Mouse (Mus musculus) hindbrain, embryonic 12.5 days (tissue): ENCODE measurements around the gene Gm9736. TPM values are rescaled to one million over a fixed set of nuclear protein-coding genes. Genes with fewer than 3 reads are reported as not detected.
"Not testable (repeated sequence)": the region's sequence is repeated elsewhere in the genome, so short reads cannot be mapped to it uniquely, and the experiment has no call there.

Experiments
- ATAC-seq: fragments of 200-750 bp; cut with Nextera tagmentation; 2 replicates; pipeline ENCODE4 v1.8.0; 2017; ENCODE audit warnings: moderate TSS enrichment; ENCODE audit not compliant: low FRiP score
- H3K27ac ChIP-seq: fragments of 300-500 bp; sonication (generic); 2 replicates; pipeline ENCODE4 v1.5.1; 2016; ENCODE audit warnings: mild to moderate bottlenecking
- H3K27me3 ChIP-seq: fragments of 300-500 bp; sonication (generic); 2 replicates; pipeline ENCODE4 v1.6.1; 2016; ENCODE audit warnings: mild to moderate bottlenecking
- H3K36me3 ChIP-seq: fragments of 300-500 bp; sonication (generic); 2 replicates; pipeline ENCODE4 v1.6.1; 2016; ENCODE audit warnings: mild to moderate bottlenecking
- H3K4me1 ChIP-seq: fragments of 300-500 bp; sonication (generic); 2 replicates; pipeline ENCODE4 v1.6.1; 2016
- H3K4me2 ChIP-seq: fragments of 300-500 bp; sonication (generic); replicated peaks from 2 replicates; pipeline ENCODE4 v1.6.1; 2016; ENCODE audit warnings: mild to moderate bottlenecking
- H3K4me3 ChIP-seq: fragments of 300-500 bp; sonication (generic); 2 replicates; pipeline ENCODE4 v1.5.1; 2016; ENCODE audit warnings: mild to moderate bottlenecking
- H3K9ac ChIP-seq: fragments of 300-500 bp; sonication (generic); 2 replicates; pipeline ENCODE4 v1.6.1; 2016; ENCODE audit warnings: mild to moderate bottlenecking, moderate library complexity
- H3K9me3 ChIP-seq: fragments of 300-500 bp; sonication (generic); replicated peaks from 2 replicates; pipeline ENCODE4 v1.6.1; 2016; ENCODE audit warnings: mild to moderate bottlenecking
- WGBS: fragments of 180-500 bp; shearing (Covaris S2); methylation state at CpG from one replicate; pipeline ENCODE4 v1.1.7; 2016; 5-methylcytosine and 5-hydroxymethylcytosine counted together
- polyA plus RNA-seq: library from polyadenylated mRNA; unstranded; fragments of >200 nt; fragmentation: Nextera tagmentation; extraction: Ambion mirVana; gene quantifications from 2 replicates; pipeline ENCODE4 v1.2.1, GENCODE M21; 2016

Gene Gm9736
- polyA plus RNA-seq, 1 experiment from 2014 or later: not detected

DNA sequence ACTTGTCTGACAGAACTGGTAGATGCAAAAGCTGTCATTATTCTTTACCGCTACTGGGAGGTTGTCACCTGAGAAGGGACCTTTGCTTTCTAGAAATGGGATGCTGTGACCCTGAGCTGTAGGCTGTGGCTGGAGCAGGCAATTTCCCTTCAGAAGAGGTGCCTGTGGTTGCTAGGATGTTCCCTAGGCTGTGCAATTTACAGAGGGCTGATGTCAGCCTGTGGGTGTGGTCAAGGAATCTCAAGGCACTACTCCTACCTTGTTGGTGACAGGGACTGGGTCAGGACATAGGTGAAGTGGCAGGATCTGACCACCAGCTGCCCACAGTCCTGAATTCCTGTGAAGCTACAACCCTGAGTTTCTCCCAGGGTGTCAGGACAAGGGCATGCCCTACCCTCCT lies 18.6 kb upstream of the Gm9736 start:
- H3K27me3 ChIP-seq: no peaks in the 10 kb centered on the region
- no peak overlapping the region for H3K9ac ChIP-seq
- 98% methylated on average over 1 of the region's 1 CpGs for WGBS
- no peak overlapping the region for H3K27ac ChIP-seq
- no peaks in the 10 kb centered on the region for H3K36me3 ChIP-seq
- ATAC-seq: no peak
- no peaks in the 10 kb centered on the region for H3K9me3 ChIP-seq
- no peak overlapping the region for H3K4me2 ChIP-seq
- H3K4me3 ChIP-seq: no peak overlapping the region
- no peaks in the 10 kb centered on the region for H3K4me1 ChIP-seq

DNA sequence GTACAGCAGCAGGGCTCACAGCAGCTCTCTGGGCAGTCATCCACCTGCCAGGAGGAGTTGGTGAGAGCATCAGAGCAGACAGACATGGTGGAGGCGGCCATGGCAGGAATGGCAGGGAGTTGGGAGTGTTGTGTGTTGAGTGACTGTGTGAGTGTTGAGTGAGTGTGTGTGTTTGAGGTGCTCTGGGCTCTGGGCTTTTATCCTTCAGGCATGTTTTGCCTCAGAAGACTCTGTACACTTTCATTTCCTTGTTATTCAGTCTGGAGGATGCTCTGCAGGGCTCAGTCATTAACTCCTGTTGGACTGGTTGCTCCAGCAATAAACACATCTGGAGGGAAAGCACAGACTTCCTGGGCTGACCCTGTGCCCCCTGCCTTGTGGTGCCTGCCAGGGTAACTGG lies 8.4 kb upstream of the Gm9736 start, which contains the start of gene Gm3233:
Gene Gm3233, minus strand, starts transcription at position 101 of the 400 bp plus-strand sequence.
- not testable (repeated sequence) for H3K9ac ChIP-seq, H3K4me1 ChIP-seq, H3K4me2 ChIP-seq, H3K4me3 ChIP-seq, H3K27me3 ChIP-seq, H3K36me3 ChIP-seq, ATAC-seq, H3K9me3 ChIP-seq, H3K27ac ChIP-seq
- 67% methylated on average over 1 of the region's 1 CpGs for WGBS

DNA sequence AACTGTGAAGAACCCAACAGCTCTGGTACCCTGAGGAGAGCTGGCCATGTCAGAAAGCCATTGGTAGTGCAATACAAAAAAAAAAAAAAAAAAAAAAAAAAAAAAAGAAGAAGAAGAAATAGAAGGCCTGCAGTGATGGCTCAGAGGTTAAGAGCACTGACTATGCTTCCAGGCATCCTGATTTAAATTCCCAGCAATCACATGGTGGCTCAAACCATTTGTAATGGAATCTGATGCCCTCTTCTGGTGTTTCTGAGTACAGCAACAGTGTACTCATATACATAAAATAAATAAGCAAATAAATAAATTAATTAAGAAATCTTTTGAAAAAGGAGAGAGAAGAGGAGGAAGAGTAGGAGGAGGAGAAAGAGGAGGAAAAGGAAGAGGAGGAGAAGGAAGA lies 2.3 kb upstream of the Gm9736 start:
- no peaks in the 10 kb centered on the region for H3K27me3 ChIP-seq
- H3K27ac ChIP-seq: no peak overlapping the region
- no peak for ATAC-seq

DNA sequence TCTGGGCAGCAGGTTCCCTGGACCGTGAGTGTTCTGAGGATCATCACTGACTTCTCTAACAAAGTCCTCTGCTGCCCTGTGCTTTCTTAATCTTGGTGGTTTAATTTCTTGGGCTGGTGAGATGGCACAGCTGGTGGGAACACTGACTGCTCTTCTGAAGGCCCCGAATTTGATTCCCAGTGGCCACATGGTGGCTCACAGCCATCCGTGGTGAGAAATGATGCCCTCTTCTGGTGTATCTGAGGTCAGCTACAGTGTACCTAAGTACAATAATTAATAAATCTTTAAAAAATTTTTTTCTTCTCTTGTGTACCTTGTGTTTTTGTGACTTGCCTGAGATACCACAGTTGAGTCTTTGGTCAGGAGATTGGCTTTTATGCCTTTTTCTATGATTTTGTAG lies 1.2 kb upstream of the Gm9736 start:
- WGBS: 66% methylated on average over 3 of the region's 3 CpGs
- not testable (repeated sequence) for ATAC-seq

More for the DNA sequence above, 2.3 kb upstream of the Gm9736 start:
- Histone ChIP-seq H3K9ac (no peak overlapping the region), H3K9me3 (no peaks in the 10 kb centered on the region), H3K4me3 (no peak overlapping the region), H3K4me1 (no peaks in the 10 kb centered on the region), H3K4me2 (no peak overlapping the region), H3K36me3 (no peaks in the 10 kb centered on the region)

DNA sequence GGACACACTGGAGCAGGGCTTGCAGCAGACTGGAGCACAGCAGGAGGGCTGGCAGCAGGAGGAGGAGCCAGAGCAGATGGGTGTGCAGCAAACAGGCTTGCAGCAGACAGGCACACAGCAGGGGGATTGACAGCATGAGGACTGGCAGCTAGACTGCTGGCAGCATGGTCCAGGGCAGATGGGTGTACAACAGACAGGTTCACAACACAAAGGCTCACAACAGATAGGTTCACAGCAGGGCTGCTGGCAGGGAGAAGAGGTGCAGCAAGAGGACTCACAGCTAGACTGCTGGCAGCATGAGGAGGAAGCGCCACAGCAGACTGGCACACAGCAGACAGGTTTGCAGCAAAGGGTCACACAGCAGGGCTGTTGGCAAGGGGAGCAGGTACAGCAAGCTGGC lies 468 bp downstream of the Gm9736 start:
- ATAC-seq, H3K4me3 ChIP-seq, H3K27me3 ChIP-seq, H3K4me1 ChIP-seq, H3K27ac ChIP-seq, H3K4me2 ChIP-seq, H3K9ac ChIP-seq, H3K36me3 ChIP-seq, H3K9me3 ChIP-seq: not testable (repeated sequence)
- 79% methylated on average over 1 of the region's 1 CpGs for WGBS

More for the DNA sequence above, 1.2 kb upstream of the Gm9736 start:
- not testable (repeated sequence) for H3K4me2 ChIP-seq, H3K36me3 ChIP-seq, H3K9me3 ChIP-seq, H3K9ac ChIP-seq, H3K27ac ChIP-seq, H3K4me3 ChIP-seq, H3K4me1 ChIP-seq, H3K27me3 ChIP-seq

DNA sequence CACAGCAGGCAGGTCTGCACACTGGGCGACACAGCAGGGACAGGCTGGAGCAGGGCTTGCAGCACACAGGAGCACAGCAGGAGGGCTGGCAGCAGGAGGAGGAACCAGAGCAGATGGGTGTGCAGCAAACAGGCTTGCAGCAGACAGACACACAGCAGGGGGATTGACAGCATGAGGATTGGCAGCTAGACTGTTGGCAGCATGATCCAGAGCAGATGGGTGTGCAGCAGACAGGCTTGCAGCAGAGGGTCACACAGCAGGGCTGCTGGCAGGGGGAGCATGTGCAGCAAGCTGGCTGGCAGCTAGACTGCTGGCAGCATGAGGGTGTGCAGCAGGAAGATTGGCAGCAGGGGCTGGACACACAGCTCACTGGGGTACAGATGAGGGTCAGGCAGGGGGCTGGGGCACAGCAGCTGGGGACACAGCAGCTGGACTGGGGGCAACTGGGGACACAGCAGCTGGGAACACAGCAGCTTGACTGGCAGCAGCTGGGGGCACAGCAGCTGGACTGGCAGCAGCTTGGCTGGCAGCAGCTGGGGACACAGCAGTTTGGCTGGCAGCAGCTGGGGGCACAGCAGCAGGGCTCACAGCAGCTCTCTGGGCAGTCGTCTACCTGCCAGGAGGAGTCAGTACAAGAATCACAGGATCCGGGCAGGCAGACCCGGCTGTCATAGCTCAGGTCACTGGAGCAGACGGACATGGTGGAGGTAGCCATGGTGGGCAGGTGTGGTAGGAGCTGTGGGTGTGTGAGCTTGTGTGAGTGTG lies 9.0 kb downstream of the Gm9736 start, which contains the start of gene Gm18596:
Gene Gm18596, minus strand, starts transcription at position 715 of the 765 bp plus-strand sequence.
- H3K4me1 ChIP-seq, H3K9me3 ChIP-seq, H3K27ac ChIP-seq, H3K9ac ChIP-seq, H3K27me3 ChIP-seq, H3K36me3 ChIP-seq, ATAC-seq, H3K4me2 ChIP-seq, H3K4me3 ChIP-seq: not testable (repeated sequence)
- WGBS: 35% methylated on average over 5 of the region's 5 CpGs

DNA sequence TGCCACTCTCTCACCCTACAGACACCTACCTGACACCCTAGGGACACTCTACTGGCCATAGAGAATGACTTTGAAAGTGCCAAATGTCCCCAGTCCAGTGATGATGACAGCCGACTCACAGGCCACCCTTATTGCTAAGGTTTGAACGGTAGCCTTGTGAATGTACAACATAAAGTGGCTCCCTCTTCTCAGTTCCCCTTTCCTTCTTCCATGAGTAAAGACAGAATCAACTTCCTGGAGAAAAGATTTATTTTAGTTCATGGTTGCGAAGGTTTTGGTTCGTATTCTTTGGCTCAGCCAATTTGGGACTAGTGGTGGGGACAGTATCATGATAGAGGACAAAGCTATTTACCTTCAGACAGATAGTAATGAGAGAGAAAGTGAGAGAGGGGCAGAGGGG lies 12.2 kb downstream of the Gm9736 start:
- Histone ChIP-seq H3K9me3 (peaks cover 6% of the 10 kb centered on the region; the same call in 1 of the 2 replicates), H3K36me3 (no peaks in the 10 kb centered on the region), H3K4me1 (peaks cover 6% of the 10 kb centered on the region; the same call in 1 of the 2 replicates), H3K27ac (no peak overlapping the region), H3K4me2 (no peak overlapping the region), H3K9ac (no peak overlapping the region), H3K27me3 (no peaks in the 10 kb centered on the region), H3K4me3 (no peak overlapping the region)
- WGBS: 92% methylated on average over 4 of the region's 4 CpGs
- no peak for ATAC-seq

DNA sequence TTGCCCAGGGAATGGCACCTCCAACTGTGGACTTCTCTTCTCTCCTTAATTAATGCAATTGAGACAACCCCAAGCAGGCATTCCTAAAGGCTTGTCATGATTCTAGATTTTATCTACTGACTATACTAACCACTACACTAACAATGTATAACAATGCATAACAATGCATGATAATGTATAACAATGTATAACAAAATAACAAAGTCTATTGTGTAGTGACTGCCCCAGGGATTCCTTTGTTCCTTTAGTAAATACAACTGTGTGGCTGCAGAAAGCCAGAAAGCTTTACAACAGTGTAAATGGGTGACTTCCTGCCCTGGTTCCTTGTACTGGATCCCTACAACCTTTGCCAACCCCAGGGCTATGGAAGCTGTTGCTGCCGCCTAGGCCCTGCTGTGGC lies 15.2 kb downstream of the Gm9736 start:
- no peak for ATAC-seq
- Histone ChIP-seq H3K27me3 (no peaks in the 10 kb centered on the region), H3K4me2 (no peak overlapping the region), H3K9ac (no peak overlapping the region), H3K27ac (no peak overlapping the region), H3K36me3 (no peaks in the 10 kb centered on the region), H3K4me1 (peaks cover 2% of the 10 kb centered on the region; the same call in 1 of the 2 replicates), H3K9me3 (peaks cover 6% of the 10 kb centered on the region; the same call in 1 of the 2 replicates), H3K4me3 (no peak overlapping the region)
- 95% methylated on average over 1 of the region's 1 CpGs for WGBS

DNA sequence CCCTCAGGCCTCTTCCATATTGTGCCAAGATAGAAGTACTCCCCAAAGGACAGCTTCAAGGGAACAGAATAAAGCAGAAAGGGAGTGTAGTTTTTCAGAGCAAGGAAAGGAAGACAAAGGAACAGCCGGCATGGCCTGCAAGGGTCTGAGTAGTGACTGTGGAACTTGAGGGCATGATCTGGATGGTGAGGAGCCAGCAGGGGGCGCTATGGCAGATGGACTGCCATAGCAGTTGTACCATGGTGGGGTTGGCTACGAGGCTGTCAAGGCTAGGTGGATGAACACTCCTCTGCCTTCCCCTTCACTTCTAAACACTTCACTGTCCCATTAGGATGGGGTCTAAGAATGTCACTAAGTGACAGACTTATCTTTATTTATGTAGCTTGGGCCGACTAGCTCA lies 21.9 kb downstream of the Gm9736 start:
- whole genome bisulfite sequencing: 52% methylated on average over 4 of the region's 4 CpGs
- no peaks in the 10 kb centered on the region for H3K9me3 ChIP-seq
- no peak for ATAC-seq

DNA sequence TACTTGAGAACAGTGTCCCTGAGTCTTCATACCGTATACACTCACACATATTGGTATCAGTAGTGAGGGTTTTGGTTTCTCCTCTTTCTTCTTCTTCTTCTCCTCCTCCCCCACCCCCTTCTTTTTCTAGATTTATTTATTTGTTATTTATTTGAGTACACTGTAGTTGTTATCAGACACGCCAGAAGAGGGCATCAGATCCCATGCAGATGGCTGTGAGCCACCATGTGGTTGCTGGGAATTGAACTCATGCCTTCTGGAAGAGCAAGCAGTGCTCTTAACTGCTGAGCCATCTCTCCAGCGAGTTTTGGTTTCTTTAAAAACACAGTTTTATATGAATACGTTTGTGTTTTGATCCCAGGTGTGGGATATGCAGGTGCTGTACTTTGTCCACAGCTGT lies 22.9 kb downstream of the Gm9736 start:
- Histone ChIP-seq H3K36me3 (no peaks in the 10 kb centered on the region), H3K9ac (no peak overlapping the region), H3K4me2 (no peak overlapping the region), H3K4me1 (no peaks in the 10 kb centered on the region), H3K4me3 (no peak overlapping the region), H3K27me3 (no peaks in the 10 kb centered on the region), H3K9me3 (no peaks in the 10 kb centered on the region), H3K27ac (no peak overlapping the region)
- 60% methylated on average over 4 of the region's 4 CpGs for WGBS
- no peak for ATAC-seq

More for the DNA sequence above, 21.9 kb downstream of the Gm9736 start:
- Histone ChIP-seq H3K27ac (no peak overlapping the region), H3K9ac (no peak overlapping the region), H3K36me3 (no peaks in the 10 kb centered on the region), H3K4me2 (no peak overlapping the region), H3K4me1 (no peaks in the 10 kb centered on the region), H3K4me3 (no peak overlapping the region), H3K27me3 (no peaks in the 10 kb centered on the region)

DNA sequence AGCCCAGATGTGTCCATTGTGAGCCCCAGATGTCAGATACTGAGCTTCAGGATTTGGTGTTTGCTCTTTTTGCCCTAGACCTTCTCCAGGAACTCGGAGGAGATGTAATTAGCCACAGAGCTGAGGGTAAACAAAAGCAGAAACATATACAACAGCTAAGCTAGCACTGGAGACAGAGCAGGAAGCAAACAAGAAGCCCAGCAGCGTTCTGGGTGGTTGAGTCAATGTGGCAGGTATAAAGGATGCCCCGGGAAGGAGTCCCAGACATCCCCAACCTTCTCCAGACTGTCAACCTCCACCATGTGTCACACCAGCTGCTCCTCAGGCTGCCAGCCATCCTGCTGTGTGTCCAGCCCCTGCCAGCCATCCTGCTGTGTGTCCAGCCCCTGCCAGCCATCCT lies 25.0 kb downstream of the Gm9736 start, which contains the start of gene Gm10100:
Gene Gm10100, plus strand, starts transcription at position 301 of the 400 bp plus-strand sequence.
- Histone ChIP-seq H3K27me3 (no peaks in the 10 kb centered on the region), H3K9ac (no peak within 1 kb of the TSS), H3K4me2 (no peak within 1 kb of the TSS), H3K4me3 (no peak within 1 kb of the TSS), H3K4me1 (no peaks in the 10 kb centered on the region), H3K27ac (no peak within 1 kb of the TSS), H3K36me3 (no peaks in the 10 kb centered on the region), H3K9me3 (no peaks in the 10 kb centered on the region)
- WGBS: 38% methylated on average over 3 of the region's 3 CpGs
- no peak for ATAC-seq

DNA sequence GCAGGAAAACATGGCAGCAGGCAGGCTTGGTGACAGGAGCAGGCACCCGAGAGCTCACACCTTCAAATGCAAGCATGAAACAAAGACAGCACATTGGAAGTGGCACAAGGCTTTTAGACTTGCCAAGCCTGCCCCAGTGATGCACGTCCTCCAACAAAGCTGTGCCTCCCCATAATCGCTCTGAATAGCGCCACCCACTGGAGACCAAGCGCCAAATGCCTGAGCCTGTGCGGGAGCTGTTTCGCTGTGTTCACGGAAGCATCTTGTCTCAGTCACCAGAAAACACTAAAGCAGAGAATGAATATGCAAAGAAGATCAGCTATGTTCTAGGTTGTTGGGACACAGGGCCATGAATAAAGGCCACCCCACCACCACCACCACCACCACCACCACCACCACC lies 26.3 kb downstream of the Gm9736 start:
- 75% methylated on average over 8 of the region's 8 CpGs for WGBS
- Histone ChIP-seq H3K4me3 (no peak overlapping the region), H3K9me3 (no peaks in the 10 kb centered on the region), H3K36me3 (no peaks in the 10 kb centered on the region), H3K27me3 (no peaks in the 10 kb centered on the region), H3K9ac (no peak overlapping the region), H3K4me1 (no peaks in the 10 kb centered on the region), H3K4me2 (no peak overlapping the region), H3K27ac (no peak overlapping the region)
- no peak for ATAC-seq

DNA sequence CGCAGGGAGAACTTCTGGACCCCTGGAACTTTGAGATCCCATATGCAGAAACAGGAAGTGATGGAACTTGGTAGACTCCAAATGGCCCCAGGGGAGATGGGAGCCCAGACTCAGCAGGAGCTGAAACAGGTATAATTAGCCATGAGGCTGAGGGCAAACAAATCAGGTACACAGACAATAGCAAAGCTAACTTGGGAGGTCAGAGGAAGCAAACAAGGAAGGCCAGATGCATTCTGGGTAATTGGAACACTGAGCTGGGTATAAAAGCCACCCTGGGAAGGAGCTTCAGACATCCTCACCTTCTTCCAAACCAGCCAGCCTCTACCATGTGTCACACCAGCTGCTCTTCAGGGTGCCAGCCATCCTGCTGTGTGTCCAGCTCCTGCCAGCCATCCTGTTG lies 30.9 kb downstream of the Gm9736 start, which contains the start of gene Krtap12-1:
Gene Krtap12-1, plus strand, starts transcription at position 301 of the 400 bp plus-strand sequence.
- WGBS: 82% methylated on average over 1 of the region's 1 CpGs
- not testable (repeated sequence) for H3K4me3 ChIP-seq, H3K36me3 ChIP-seq, ATAC-seq, H3K4me1 ChIP-seq, H3K9me3 ChIP-seq, H3K4me2 ChIP-seq, H3K27me3 ChIP-seq, H3K9ac ChIP-seq, H3K27ac ChIP-seq
